Mouse (Mus musculus): ENCODE results near the gene Hspa1l. TPM values are rescaled to one million over a fixed set of nuclear protein-coding genes. Genes with fewer than 3 reads are reported as not detected.
"Not testable (repeated sequence)": the region's sequence is repeated elsewhere in the genome, so short reads cannot be mapped to it uniquely, and the experiment has no call there.

Hspa1l gene
- polyA plus RNA-seq, 1 experiment from 2014 or later = 2.1 TPM

GRCm38 (mm10) chr17:34960702-34961493 lies 11.6 kb upstream of the Hspa1l start:
- ATAC-seq (ENCODE audit: extremely low read depth, insufficient number of reproducible peaks, low FRiP score, low TSS enrichment) = no peak

DNA sequence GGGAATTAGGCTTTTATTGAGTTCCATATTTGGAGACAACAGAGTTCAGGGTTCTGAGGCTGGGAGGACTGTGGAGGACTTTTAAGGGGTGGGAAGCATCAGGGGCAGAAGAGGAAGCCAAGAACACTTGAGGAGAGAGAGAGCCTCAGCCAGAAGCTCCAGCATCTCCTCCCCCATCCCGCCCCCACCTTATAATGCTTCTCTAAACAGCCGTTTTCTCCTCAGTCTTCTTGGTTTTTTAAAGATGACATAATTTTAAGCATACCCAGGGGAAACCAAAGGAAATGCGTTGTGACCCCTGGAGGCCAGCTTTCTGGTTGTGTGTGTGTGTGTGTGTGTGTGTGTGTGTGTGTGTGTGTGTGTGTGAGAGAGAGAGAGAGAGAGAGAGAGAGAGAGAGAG lies 10.4 kb upstream of the Hspa1l start:
- ATAC-seq (ENCODE audit: extremely low read depth, insufficient number of reproducible peaks, low FRiP score, low TSS enrichment) = no peak
- no peak overlapping the region for H3K4me3 ChIP-seq
- WGBS = 37% methylated on average over 3 of the region's 3 CpGs
- no peak overlapping the region for H3K4me2 ChIP-seq
- peaks cover 17% of the 10 kb centered on the region for H3K4me1 ChIP-seq
- no peaks in the 10 kb centered on the region for H3K36me3 ChIP-seq
- H3K9ac ChIP-seq = peak overlapping the region; percentile 14; the same call in 1 of the 2 replicates
- H3K27ac ChIP-seq (replicated peaks) = no peak overlapping the region
- H3K9me3 ChIP-seq = no peaks in the 10 kb centered on the region
- H3K27me3 ChIP-seq (replicated peaks) = peaks cover 28% of the 10 kb centered on the region

More at GRCm38 (mm10) chr17:34960702-34961493, 11.6 kb upstream of the Hspa1l start:
- Histone ChIP-seq H3K4me1 (peaks cover 16% of the 10 kb centered on the region), H3K4me2 (no peak overlapping the region), H3K4me3 (no peak overlapping the region), H3K9me3 (no peaks in the 10 kb centered on the region), H3K27me3 (replicated peaks) (peaks cover 35% of the 10 kb centered on the region), H3K9ac (no peak overlapping the region), H3K27ac (replicated peaks) (no peak overlapping the region), H3K36me3 (no peaks in the 10 kb centered on the region)

DNA sequence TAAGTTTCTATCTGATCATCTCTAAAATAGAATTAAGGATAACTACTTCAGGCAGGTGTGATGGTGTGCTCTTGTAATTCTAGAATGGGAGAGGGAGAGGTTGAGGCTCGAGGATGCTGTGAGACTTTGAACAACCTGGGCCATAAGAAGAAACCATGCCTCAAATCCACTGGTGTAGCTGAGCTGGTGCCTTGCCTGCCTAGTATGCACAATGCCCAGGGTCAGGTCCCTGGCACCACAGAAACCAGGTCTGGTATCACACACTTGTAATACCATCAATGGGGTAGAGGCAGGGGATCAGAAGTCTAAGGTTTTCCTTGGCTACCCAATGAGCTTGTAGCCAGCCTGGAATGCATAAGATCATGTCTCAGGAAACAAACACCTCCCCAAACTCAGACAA lies 9.7 kb upstream of the Hspa1l start:
- peaks cover 32% of the 10 kb centered on the region for H3K27me3 ChIP-seq (replicated peaks)
- ATAC-seq (ENCODE audit: extremely low read depth, insufficient number of reproducible peaks, low FRiP score, low TSS enrichment) = no peak
- H3K9me3 ChIP-seq = no peaks in the 10 kb centered on the region
- H3K36me3 ChIP-seq = no peaks in the 10 kb centered on the region
- no peak overlapping the region for H3K4me3 ChIP-seq
- no peak overlapping the region for H3K27ac ChIP-seq (replicated peaks)
- H3K9ac ChIP-seq = no peak overlapping the region
- 60% methylated on average over 1 of the region's 1 CpGs for WGBS
- no peak overlapping the region for H3K4me2 ChIP-seq
- peaks cover 19% of the 10 kb centered on the region for H3K4me1 ChIP-seq

DNA sequence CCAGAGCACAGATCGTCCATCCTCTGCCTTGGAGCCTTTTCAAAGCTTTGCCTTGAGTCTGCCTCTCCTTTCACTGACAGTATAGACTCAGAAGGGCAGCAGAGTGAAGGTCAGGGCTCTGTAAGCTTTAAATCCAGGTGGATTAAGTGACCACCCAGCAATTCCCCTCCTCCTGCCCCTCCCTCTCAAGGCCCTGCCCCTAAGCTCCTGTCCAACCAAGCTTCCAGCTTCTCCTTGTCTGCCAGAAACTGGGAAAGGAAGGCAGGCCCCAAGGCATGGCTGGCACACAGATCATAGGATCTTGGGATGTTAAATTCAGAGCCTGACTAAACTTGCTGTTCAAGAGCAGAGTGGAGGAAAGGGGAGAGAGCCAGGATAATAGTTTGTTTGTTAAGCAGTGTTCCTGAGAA lies 7.9 kb upstream of the Hspa1l start:
- Histone ChIP-seq H3K4me2 (no peak overlapping the region), H3K36me3 (no peaks in the 10 kb centered on the region), H3K9me3 (no peaks in the 10 kb centered on the region), H3K4me3 (no peak overlapping the region), H3K9ac (peak overlapping the region; percentile 34), H3K27me3 (replicated peaks) (peaks cover 51% of the 10 kb centered on the region), H3K27ac (replicated peaks) (0 out of 2 replicates have a peak overlapping the region, but pooled peaks have one; percentile 28), H3K4me1 (peaks cover 19% of the 10 kb centered on the region)
- no peak for ATAC-seq (ENCODE audit: extremely low read depth, insufficient number of reproducible peaks, low FRiP score, low TSS enrichment)
- 7% methylated on average over 1 of the region's 1 CpGs for WGBS

- no peak overlapping the region for H3K9ac ChIP-seq
- 0 out of 2 replicates have a peak overlapping the region, but pooled peaks have one; percentile 20 for H3K27ac ChIP-seq (replicated peaks)
- H3K9me3 ChIP-seq = no peaks in the 10 kb centered on the region
- H3K4me2 ChIP-seq = no peak overlapping the region
- WGBS = 49% methylated on average over 5 of the region's 5 CpGs
- H3K36me3 ChIP-seq = no peaks in the 10 kb centered on the region
- peaks cover 11% of the 10 kb centered on the region; the same call in 1 of the 2 replicates for H3K4me1 ChIP-seq
- no peak overlapping the region for H3K4me3 ChIP-seq
- H3K27me3 ChIP-seq (replicated peaks) = peaks cover 54% of the 10 kb centered on the region
- no peak for ATAC-seq (ENCODE audit: extremely low read depth, insufficient number of reproducible peaks, low FRiP score, low TSS enrichment)
Measured at GRCm38 (mm10) chr17:34965627-34966026, 6.9 kb upstream of the Hspa1l start.

DNA sequence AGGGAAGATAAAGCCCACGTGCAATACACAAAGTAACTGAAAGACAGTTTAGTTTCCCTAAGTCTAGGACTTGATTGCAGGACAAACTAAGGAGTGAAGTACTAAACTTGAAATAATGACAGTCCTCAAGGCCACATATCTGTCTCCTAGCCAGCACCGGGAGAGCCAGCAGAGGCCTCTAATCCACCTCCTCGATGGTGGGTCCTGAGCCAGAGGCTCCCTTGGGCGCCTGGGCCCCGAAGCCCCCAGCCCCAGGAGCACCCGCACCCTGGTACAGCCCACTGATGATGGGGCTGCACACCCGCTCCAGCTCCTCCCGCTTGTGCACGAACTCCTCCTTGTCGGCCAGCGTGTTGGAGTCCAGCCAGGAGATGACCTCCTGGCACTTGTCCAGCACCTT lies 2.7 kb upstream of the Hspa1l start, which contains the start of gene Gm20481:
Gene Gm20481 (plus strand): TSS at position 91 of the 400 bp plus-strand sequence.
- not testable (repeated sequence) for H3K4me2 ChIP-seq
- 55% methylated on average over 7 of the region's 11 CpGs for WGBS

DNA sequence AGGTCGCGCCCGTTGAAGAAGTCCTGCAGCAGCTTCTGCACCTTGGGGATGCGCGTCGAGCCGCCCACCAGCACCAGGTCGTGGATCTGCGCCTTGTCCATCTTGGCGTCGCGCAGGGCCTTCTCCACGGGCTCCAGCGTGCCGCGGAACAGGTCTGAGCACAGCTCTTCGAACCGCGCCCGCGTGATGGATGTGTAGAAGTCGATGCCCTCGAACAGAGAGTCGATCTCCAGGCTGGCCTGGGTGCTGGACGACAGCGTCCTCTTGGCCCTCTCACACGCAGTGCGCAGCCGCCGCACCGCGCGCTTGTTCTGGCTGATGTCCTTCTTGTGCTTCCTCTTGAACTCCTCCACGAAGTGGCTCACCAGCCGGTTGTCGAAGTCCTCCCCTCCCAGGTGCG lies 1.7 kb upstream of the Hspa1l start:
- ATAC-seq (ENCODE audit: extremely low read depth, insufficient number of reproducible peaks, low FRiP score, low TSS enrichment) = not testable (repeated sequence)

More for the DNA sequence above, 2.7 kb upstream of the Hspa1l start, which contains the start of gene Gm20481:
- Histone ChIP-seq H3K4me1 (peaks cover 19% of the 10 kb centered on the region), H3K27me3 (replicated peaks) (peaks cover 41% of the 10 kb centered on the region)
- not testable (repeated sequence) for H3K9ac ChIP-seq; H3K27ac ChIP-seq (replicated peaks); ATAC-seq (ENCODE audit: extremely low read depth, insufficient number of reproducible peaks, low FRiP score, low TSS enrichment); H3K36me3 ChIP-seq; H3K4me3 ChIP-seq; H3K9me3 ChIP-seq

GRCm38 (mm10) chr17:34971694-34972068 lies 822 bp upstream of the Hspa1l start:
- ATAC-seq (ENCODE audit: extremely low read depth, insufficient number of reproducible peaks, low FRiP score, low TSS enrichment) = peak; percentile 33
- Histone ChIP-seq H3K4me3 (peak overlapping the region; percentile 57), H3K27me3 (replicated peaks) (peaks cover 31% of the 10 kb centered on the region), H3K4me1 (peaks cover 14% of the 10 kb centered on the region), H3K4me2 (peak overlapping the region; percentile 82)
- H3K9ac ChIP-seq; H3K36me3 ChIP-seq; H3K27ac ChIP-seq (replicated peaks); H3K9me3 ChIP-seq: not testable (repeated sequence)
- WGBS = 4% methylated on average over 31 of the region's 43 CpGs

More for the DNA sequence above, 1.7 kb upstream of the Hspa1l start:
- 37% methylated on average over 26 of the region's 37 CpGs for WGBS
- H3K9me3 ChIP-seq; H3K4me2 ChIP-seq; H3K9ac ChIP-seq; H3K36me3 ChIP-seq; H3K27ac ChIP-seq (replicated peaks); H3K4me3 ChIP-seq: not testable (repeated sequence)
- Histone ChIP-seq H3K4me1 (peaks cover 14% of the 10 kb centered on the region), H3K27me3 (replicated peaks) (peaks cover 35% of the 10 kb centered on the region)

- no peak for ATAC-seq (ENCODE audit: extremely low read depth, insufficient number of reproducible peaks, low FRiP score, low TSS enrichment)
- H3K9me3 ChIP-seq = no peaks in the 10 kb centered on the region
- H3K9ac ChIP-seq = no peak overlapping the region
- H3K27me3 ChIP-seq (replicated peaks) = peaks cover 6% of the 10 kb centered on the region; the same call in 1 of the 2 replicates
- H3K4me1 ChIP-seq = peaks cover 17% of the 10 kb centered on the region
- H3K4me2 ChIP-seq = no peak overlapping the region
- H3K36me3 ChIP-seq = 0 out of 2 replicates have a peak, but pooled peaks cover 5% of the 10 kb centered on the region
- WGBS = 77% methylated on average over 3 of the region's 3 CpGs
- no peak overlapping the region for H3K4me3 ChIP-seq
- H3K27ac ChIP-seq (replicated peaks) = no peak overlapping the region
Measured at GRCm38 (mm10) chr17:34975581-34976492, 3.3 kb downstream of the Hspa1l start.

GRCm38 (mm10) chr17:34977000-34977399 lies 4.5 kb downstream of the Hspa1l start:
- no peak overlapping the region for H3K4me2 ChIP-seq
- H3K27me3 ChIP-seq (replicated peaks) = peaks cover 6% of the 10 kb centered on the region; the same call in 1 of the 2 replicates
- no peak for ATAC-seq (ENCODE audit: extremely low read depth, insufficient number of reproducible peaks, low FRiP score, low TSS enrichment)
- H3K4me3 ChIP-seq = no peak overlapping the region
- 91% methylated on average over 20 of the region's 20 CpGs for WGBS
- H3K9me3 ChIP-seq = no peaks in the 10 kb centered on the region
- no peak overlapping the region for H3K9ac ChIP-seq
- H3K4me1 ChIP-seq = peaks cover 21% of the 10 kb centered on the region
- no peak overlapping the region for H3K27ac ChIP-seq (replicated peaks)
- 0 out of 2 replicates have a peak, but pooled peaks cover 5% of the 10 kb centered on the region for H3K36me3 ChIP-seq

GRCm38 (mm10) chr17:34978239-34978638 lies 5.7 kb downstream of the Hspa1l start:
- no peak overlapping the region for H3K27ac ChIP-seq (replicated peaks)
- H3K27me3 ChIP-seq (replicated peaks) = peaks cover 6% of the 10 kb centered on the region; the same call in 1 of the 2 replicates
- H3K9me3 ChIP-seq = no peaks in the 10 kb centered on the region
- H3K36me3 ChIP-seq = peaks cover 5% of the 10 kb centered on the region; the same call in 1 of the 2 replicates
- ATAC-seq (ENCODE audit: extremely low read depth, insufficient number of reproducible peaks, low FRiP score, low TSS enrichment) = no peak
- H3K9ac ChIP-seq = no peak overlapping the region
- WGBS = 82% methylated on average over 27 of the region's 27 CpGs
- no peak overlapping the region for H3K4me3 ChIP-seq
- H3K4me2 ChIP-seq = no peak overlapping the region
- H3K4me1 ChIP-seq = peaks cover 23% of the 10 kb centered on the region
